Mouse (Mus musculus) kidney, adult 2 months (tissue): ENCODE data around the gene Fam20c. TPM values are rescaled to one million over a fixed set of nuclear protein-coding genes. Genes with fewer than 3 reads are reported as not detected.

ENCODE experiments used
- DNase-seq: peaks from one replicate; pipeline ENCODE4 v3.0.0; 2021
- H3K27ac ChIP-seq: fragments of 200-500 bp; 2 replicates; pipeline ENCODE4 v1.5.1; 2012; ENCODE audit warnings: low read depth, low read length, control low read depth, inconsistent platforms; ENCODE audit not compliant: insufficient read depth
- H3K27me3 ChIP-seq: fragments of 200-500 bp; replicated peaks from 2 replicates; pipeline ENCODE4 v1.6.1; 2012; ENCODE audit warnings: mild to moderate bottlenecking, moderate library complexity, low read length, inconsistent platforms; ENCODE audit not compliant: control insufficient read depth, insufficient read depth
- H3K36me3 ChIP-seq: fragments of 200-500 bp; 2 replicates; pipeline ENCODE4 v1.6.1; 2012; ENCODE audit warnings: mild to moderate bottlenecking, moderate library complexity, low read length, inconsistent platforms; ENCODE audit not compliant: control insufficient read depth, insufficient read depth
- H3K4me1 ChIP-seq: fragments of 200-500 bp; 2 replicates; pipeline ENCODE4 v1.6.1; 2011; ENCODE audit warnings: low read length; ENCODE audit not compliant: control insufficient read depth, insufficient read depth
- H3K4me3 ChIP-seq: fragments of 200-500 bp; 2 replicates; pipeline ENCODE4 v1.5.1; 2011; ENCODE audit warnings: mild to moderate bottlenecking, low read depth, low read length, control low read depth; ENCODE audit not compliant: insufficient read depth
- CTCF ChIP-seq: fragments of 200-500 bp; conservative IDR thresholded peaks from 2 replicates; pipeline ENCODE4 v1.5.1; 2011; ENCODE audit warnings: low read depth, mild to moderate bottlenecking, control low read depth, low read length, moderate library complexity, mixed read lengths; ENCODE audit not compliant: insufficient read depth, insufficient read length
- POLR2A ChIP-seq: fragments of 200-500 bp; IDR thresholded peaks from one replicate; pipeline ENCODE4 v1.6.1; 2011; ENCODE audit warnings: low read depth, low read length, control low read depth
- WGBS: fragments of 180-500 bp; shearing (Covaris S2); methylation state at CpG from one replicate; pipeline ENCODE4 v1.1.7; 2018; 5-methylcytosine and 5-hydroxymethylcytosine counted together
- polyA plus RNA-seq: library from polyadenylated mRNA; depleted of rRNA; stranded (reverse); fragments of >200 nt; gene quantifications from 2 replicates; pipeline ENCODE4 v1.2.3, GENCODE M21; 2012

Fam20c gene
- polyA plus RNA-seq, 1 experiment: 49.5 TPM

GRCm38 (mm10) chr5:138757616-138758015 is 3.3 kb downstream of the Fam20c start:
- Histone ChIP-seq H3K27me3 (no peaks in the 10 kb centered on the region), H3K36me3 (no peaks in the 10 kb centered on the region), H3K4me1 (peaks cover 22% of the 10 kb centered on the region), H3K4me3 (peak overlapping the region; percentile 71; the same call in 1 of the 2 replicates), H3K27ac (peak overlapping the region; percentile 59)
- TF ChIP-seq CTCF: no peak
- TF ChIP-seq POLR2A: no peak
- 60% methylated on average over 12 of the region's 12 CpGs for WGBS
- DNase-seq: peak; percentile 84

DNA sequence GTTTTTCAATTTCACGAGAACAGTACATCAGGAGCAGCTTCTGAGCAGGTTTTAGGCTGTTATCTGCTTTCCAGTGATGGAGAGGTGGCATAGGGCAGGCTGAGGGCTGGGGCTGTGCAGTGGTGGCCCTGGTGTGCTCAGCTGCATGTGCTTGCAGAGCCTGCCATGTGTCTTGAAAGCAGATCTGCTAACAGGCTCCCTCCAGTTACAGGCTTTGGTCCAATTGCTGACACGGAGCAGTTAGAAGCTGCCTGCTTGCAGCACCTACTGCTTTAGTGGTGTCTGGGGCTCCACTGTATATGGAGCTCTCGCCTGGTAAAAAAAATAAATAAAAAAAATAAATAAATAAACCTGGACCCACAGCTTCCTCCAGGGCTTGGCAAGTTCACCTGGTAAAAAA is 4.2 kb downstream of the Fam20c start:
- TF ChIP-seq CTCF (no peak), POLR2A (no peak)
- H3K4me3 ChIP-seq: no peak overlapping the region
- WGBS: 61% methylated on average over 3 of the region's 3 CpGs
- DNase-seq: no peak
- no peaks in the 10 kb centered on the region for H3K27me3 ChIP-seq
- no peak overlapping the region for H3K27ac ChIP-seq
- H3K4me1 ChIP-seq: peaks cover 22% of the 10 kb centered on the region
- no peaks in the 10 kb centered on the region for H3K36me3 ChIP-seq

- no peak for DNase-seq
- TF ChIP-seq POLR2A (no peak), CTCF (no peak)
- no peak overlapping the region for H3K27ac ChIP-seq
- H3K4me1 ChIP-seq: peaks cover 19% of the 10 kb centered on the region
- WGBS: 68% methylated on average over 5 of the region's 5 CpGs
- no peak overlapping the region for H3K4me3 ChIP-seq
- no peaks in the 10 kb centered on the region for H3K27me3 ChIP-seq
- H3K36me3 ChIP-seq: no peaks in the 10 kb centered on the region
Measured at GRCm38 (mm10) chr5:138761836-138762334, 7.6 kb downstream of the Fam20c start.

DNA sequence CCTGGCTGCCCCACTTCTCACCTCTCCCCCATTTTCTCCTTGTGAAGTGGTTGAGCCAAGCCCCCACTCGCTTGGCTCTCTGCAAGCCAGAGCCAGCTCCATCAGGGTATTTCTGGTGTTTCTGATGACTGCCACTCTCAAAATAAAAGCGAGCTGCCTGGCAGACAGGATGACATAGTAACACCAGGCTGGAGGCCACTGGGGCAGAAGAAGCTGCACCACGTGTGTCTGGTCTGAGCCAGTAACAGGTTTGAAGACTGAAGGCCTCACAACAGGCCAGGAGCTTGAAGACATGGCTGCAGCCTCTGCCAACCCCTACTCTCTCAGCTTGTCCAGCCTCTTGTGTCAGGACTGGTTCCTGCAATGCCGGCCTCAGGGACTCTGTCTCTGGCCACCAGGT is 8.0 kb downstream of the Fam20c start:
- H3K36me3 ChIP-seq: no peaks in the 10 kb centered on the region
- H3K4me3 ChIP-seq: no peak overlapping the region
- H3K27me3 ChIP-seq: no peaks in the 10 kb centered on the region
- TF ChIP-seq CTCF (no peak), POLR2A (no peak)
- no peak for DNase-seq
- peaks cover 14% of the 10 kb centered on the region for H3K4me1 ChIP-seq
- 87% methylated on average over 4 of the region's 4 CpGs for WGBS
- H3K27ac ChIP-seq: no peak overlapping the region

GRCm38 (mm10) chr5:138764601-138765000 is 10.3 kb downstream of the Fam20c start:
- Histone ChIP-seq H3K4me3 (no peak overlapping the region), H3K4me1 (no peaks in the 10 kb centered on the region), H3K27ac (no peak overlapping the region), H3K36me3 (no peaks in the 10 kb centered on the region), H3K27me3 (no peaks in the 10 kb centered on the region)
- 76% methylated on average over 8 of the region's 8 CpGs for WGBS
- TF ChIP-seq POLR2A (no peak), CTCF (no peak)
- no peak for DNase-seq

DNA sequence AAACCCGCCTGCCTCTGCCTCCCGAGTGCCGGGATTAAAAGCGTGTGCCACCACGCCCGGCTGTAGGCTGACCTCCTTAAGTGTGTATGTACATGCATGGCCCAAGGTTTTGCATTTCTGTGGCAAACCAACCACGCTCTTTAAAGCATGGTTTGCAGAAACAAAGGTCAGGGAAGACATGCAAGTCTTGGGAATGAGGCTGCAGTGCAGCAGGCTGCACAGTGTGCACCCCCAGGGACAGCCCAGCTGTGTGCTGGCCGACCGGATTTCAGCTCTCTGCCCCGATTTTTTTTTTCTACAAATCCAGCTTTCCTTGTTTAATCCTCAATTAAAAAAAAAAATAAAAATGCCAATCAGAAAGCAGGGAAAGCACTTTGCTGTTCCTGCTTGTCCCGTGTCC is 13.3 kb downstream of the Fam20c start:
- no peaks in the 10 kb centered on the region for H3K36me3 ChIP-seq
- TF ChIP-seq CTCF: no peak
- no peak for TF ChIP-seq POLR2A
- no peak overlapping the region for H3K27ac ChIP-seq
- no peaks in the 10 kb centered on the region for H3K27me3 ChIP-seq
- H3K4me3 ChIP-seq: no peak overlapping the region
- no peak for DNase-seq
- 82% methylated on average over 11 of the region's 11 CpGs for WGBS
- H3K4me1 ChIP-seq: no peaks in the 10 kb centered on the region

DNA sequence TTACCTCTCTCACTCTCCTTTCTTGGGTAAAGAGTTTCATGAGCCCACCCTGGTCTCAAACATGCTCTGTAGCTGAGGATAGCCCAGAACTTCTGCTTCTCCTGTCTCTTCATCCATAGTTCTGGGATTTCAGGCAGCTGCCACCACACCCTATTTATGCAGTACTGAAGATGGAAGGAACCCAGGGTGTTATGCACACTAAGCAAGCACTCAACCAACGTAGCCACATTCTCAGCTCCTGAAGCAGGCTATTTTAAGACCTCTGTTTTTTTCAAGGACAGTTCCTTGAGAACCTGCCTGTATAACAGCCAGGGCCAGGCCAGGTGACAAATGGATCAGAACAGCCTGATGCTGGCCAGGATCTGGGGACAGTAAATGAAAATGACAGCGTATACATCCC is 14.4 kb downstream of the Fam20c start:
- TF ChIP-seq CTCF (no peak), POLR2A (no peak)
- Histone ChIP-seq H3K27me3 (no peaks in the 10 kb centered on the region), H3K27ac (no peak overlapping the region), H3K4me3 (no peak overlapping the region), H3K36me3 (no peaks in the 10 kb centered on the region), H3K4me1 (no peaks in the 10 kb centered on the region)
- no peak for DNase-seq
- 69% methylated on average over 2 of the region's 2 CpGs for WGBS
